Mouse (Mus musculus) neural tube, embryonic 15.5 days (tissue): ENCODE results near the gene Mef2a. TPM values are rescaled to one million over a fixed set of nuclear protein-coding genes. Genes with fewer than 3 reads are reported as not detected.
"Not testable (repeated sequence)": the region's sequence is repeated elsewhere in the genome, so short reads cannot be mapped to it uniquely, and the experiment has no call there.

Experiments
- ATAC-seq: fragments of 200-750 bp; cut with Nextera tagmentation; 2 replicates; pipeline ENCODE4 v1.8.0; 2017; ENCODE audit warnings: mild to moderate bottlenecking, moderate TSS enrichment, moderate library complexity; ENCODE audit not compliant: low FRiP score
- H3K27ac ChIP-seq: fragments of 300-500 bp; sonication (generic); replicated peaks from 2 replicates; pipeline ENCODE4 v1.5.1; 2015; ENCODE audit warnings: mild to moderate bottlenecking, inconsistent platforms
- H3K27me3 ChIP-seq: fragments of 300-500 bp; sonication (generic); replicated peaks from 2 replicates; pipeline ENCODE4 v1.6.1; 2015; ENCODE audit warnings: inconsistent platforms
- H3K36me3 ChIP-seq: fragments of 300-500 bp; sonication (generic); 2 replicates; pipeline ENCODE4 v1.6.1; 2015; ENCODE audit warnings: inconsistent platforms
- H3K4me1 ChIP-seq: fragments of 300-500 bp; sonication (generic); 2 replicates; pipeline ENCODE4 v1.6.1; 2015; ENCODE audit warnings: inconsistent platforms
- H3K4me2 ChIP-seq: fragments of 300-500 bp; sonication (generic); 2 replicates; pipeline ENCODE4 v1.6.1; 2015; ENCODE audit warnings: inconsistent platforms, mild to moderate bottlenecking, moderate library complexity
- H3K4me3 ChIP-seq: fragments of 300-500 bp; sonication (generic); replicated peaks from 2 replicates; pipeline ENCODE4 v1.5.1; 2015; ENCODE audit warnings: mild to moderate bottlenecking, inconsistent platforms
- H3K9ac ChIP-seq: fragments of 300-500 bp; sonication (generic); replicated peaks from 2 replicates; pipeline ENCODE4 v1.6.1; 2015; ENCODE audit warnings: mild to moderate bottlenecking, inconsistent platforms
- H3K9me3 ChIP-seq: fragments of 300-500 bp; sonication (generic); replicated peaks from 2 replicates; pipeline ENCODE4 v1.6.1; 2016; ENCODE audit warnings: inconsistent platforms
- WGBS: fragments of 180-500 bp; shearing (Covaris S2); methylation state at CpG from one replicate; pipeline ENCODE4 v1.1.7; 2015; ENCODE audit warnings: mixed read lengths; 5-methylcytosine and 5-hydroxymethylcytosine counted together
- polyA plus RNA-seq: library from polyadenylated mRNA; unstranded; fragments of >200 nt; fragmentation: Nextera tagmentation; extraction: Ambion mirVana; gene quantifications from 2 replicates; pipeline ENCODE4 v1.2.1, GENCODE M21; 2015

Mef2a gene
- polyA plus RNA-seq, 1 experiment from 2014 or later = 30.1 TPM

DNA sequence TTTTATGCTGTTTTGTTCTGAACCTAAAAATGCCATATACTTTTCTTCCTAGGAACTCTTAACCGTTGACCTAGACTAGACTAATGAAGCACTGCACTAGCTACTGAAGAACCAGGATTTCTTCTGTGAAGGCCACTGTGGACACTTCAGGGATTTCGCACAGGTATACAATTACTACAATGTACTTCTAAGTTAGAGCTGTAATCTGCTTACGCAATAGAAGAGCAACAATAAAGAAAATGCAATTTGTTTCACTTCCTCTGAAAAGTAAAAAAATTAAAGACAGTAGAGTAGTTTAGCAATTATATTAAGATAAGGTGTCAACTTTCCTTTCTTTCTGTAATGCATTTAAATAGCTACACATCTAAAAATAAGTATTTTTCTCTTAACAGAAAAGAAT lies 65.6 kb downstream of the Mef2a start:
- no peak overlapping the region for H3K9ac ChIP-seq
- no peak overlapping the region for H3K4me3 ChIP-seq
- H3K27me3 ChIP-seq = no peaks in the 10 kb centered on the region
- 96% methylated on average over 3 of the region's 3 CpGs for WGBS
- no peaks in the 10 kb centered on the region for H3K4me1 ChIP-seq
- no peak overlapping the region for H3K4me2 ChIP-seq
- no peak overlapping the region for H3K27ac ChIP-seq
- H3K36me3 ChIP-seq = 0 out of 2 replicates have a peak, but pooled peaks cover 3% of the 10 kb centered on the region
- no peak for ATAC-seq
- H3K9me3 ChIP-seq = no peaks in the 10 kb centered on the region

- Histone ChIP-seq H3K4me2 (no peak overlapping the region), H3K9ac (no peak overlapping the region), H3K27ac (no peak overlapping the region), H3K36me3 (0 out of 2 replicates have a peak, but pooled peaks cover 3% of the 10 kb centered on the region), H3K4me1 (no peaks in the 10 kb centered on the region), H3K4me3 (no peak overlapping the region), H3K27me3 (no peaks in the 10 kb centered on the region), H3K9me3 (no peaks in the 10 kb centered on the region)
- 89% methylated on average over 3 of the region's 3 CpGs for WGBS
- ATAC-seq = no peak
Measured at GRCm38 (mm10) chr7:67304937-67305336, 67.7 kb downstream of the Mef2a start.

DNA sequence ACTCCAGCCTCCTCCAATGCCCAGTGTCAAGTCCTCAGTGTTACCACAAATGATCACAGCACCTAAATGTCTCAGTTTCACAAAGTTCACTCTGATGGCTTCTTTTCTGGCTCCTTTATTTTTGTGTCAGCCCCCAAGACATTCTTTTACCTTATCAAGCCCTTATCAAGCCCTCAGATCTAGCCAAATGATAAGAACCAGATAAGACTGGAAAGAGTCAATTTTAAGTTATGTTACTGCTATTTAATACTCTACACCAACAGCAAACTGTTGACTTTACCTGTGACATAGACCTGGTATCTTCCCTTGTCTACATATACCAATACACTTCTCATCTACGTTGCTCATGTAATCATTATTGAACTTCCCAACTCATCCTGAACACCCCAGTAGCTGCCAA lies 76.2 kb downstream of the Mef2a start:
- 95% methylated on average over 1 of the region's 1 CpGs for WGBS
- Histone ChIP-seq H3K4me2 (no peak overlapping the region), H3K36me3 (no peaks in the 10 kb centered on the region), H3K9me3 (no peaks in the 10 kb centered on the region), H3K27ac (no peak overlapping the region), H3K9ac (no peak overlapping the region), H3K4me1 (no peaks in the 10 kb centered on the region), H3K4me3 (no peak overlapping the region), H3K27me3 (no peaks in the 10 kb centered on the region)
- no peak for ATAC-seq

- Histone ChIP-seq H3K4me1 (no peaks in the 10 kb centered on the region), H3K4me3 (no peak overlapping the region), H3K36me3 (no peaks in the 10 kb centered on the region), H3K27ac (no peak overlapping the region), H3K27me3 (no peaks in the 10 kb centered on the region), H3K9me3 (no peaks in the 10 kb centered on the region), H3K4me2 (no peak overlapping the region), H3K9ac (no peak overlapping the region)
- ATAC-seq = no peak
- 86% methylated on average over 1 of the region's 1 CpGs for WGBS
Measured at GRCm38 (mm10) chr7:67291356-67291755, 81.3 kb downstream of the Mef2a start.

DNA sequence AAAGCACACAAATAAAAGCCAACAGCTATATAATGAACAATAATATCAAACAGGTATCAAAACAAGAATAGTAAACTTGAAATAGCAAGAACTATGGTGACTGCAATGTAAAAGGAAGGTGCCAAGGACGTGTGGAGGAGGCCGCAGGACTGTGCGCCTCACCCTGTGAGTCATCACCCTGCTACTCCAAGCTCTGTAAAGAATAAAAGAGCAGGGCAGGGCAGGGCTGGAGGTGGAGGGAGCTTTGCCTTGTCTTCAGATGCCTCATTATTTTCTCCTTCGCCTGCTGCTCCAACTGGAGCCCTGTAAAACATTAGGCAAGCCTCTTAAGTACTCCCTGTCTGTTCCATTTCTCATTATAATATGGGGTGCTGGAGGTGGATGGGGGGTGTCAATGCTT lies 85.2 kb downstream of the Mef2a start:
- H3K9me3 ChIP-seq = no peaks in the 10 kb centered on the region
- no peak for ATAC-seq
- H3K4me2 ChIP-seq = no peak overlapping the region
- no peak overlapping the region for H3K4me3 ChIP-seq
- no peak overlapping the region for H3K9ac ChIP-seq
- H3K4me1 ChIP-seq = no peaks in the 10 kb centered on the region
- H3K36me3 ChIP-seq = 0 out of 2 replicates have a peak, but pooled peaks cover 2% of the 10 kb centered on the region
- H3K27me3 ChIP-seq = no peaks in the 10 kb centered on the region
- H3K27ac ChIP-seq = no peak overlapping the region
- 87% methylated on average over 4 of the region's 4 CpGs for WGBS

- no peak for ATAC-seq
- no peaks in the 10 kb centered on the region for H3K9me3 ChIP-seq
- no peaks in the 10 kb centered on the region for H3K4me1 ChIP-seq
- no peak overlapping the region for H3K4me2 ChIP-seq
- H3K9ac ChIP-seq = no peak overlapping the region
- H3K27ac ChIP-seq = no peak overlapping the region
- H3K27me3 ChIP-seq = no peaks in the 10 kb centered on the region
- WGBS = 92% methylated on average over 6 of the region's 6 CpGs
- no peak overlapping the region for H3K4me3 ChIP-seq
- H3K36me3 ChIP-seq = 0 out of 2 replicates have a peak, but pooled peaks cover 2% of the 10 kb centered on the region
Measured at GRCm38 (mm10) chr7:67283581-67283980, 89.1 kb downstream of the Mef2a start.

GRCm38 (mm10) chr7:67270447-67270846 lies 102.2 kb downstream of the Mef2a start:
- not testable (repeated sequence) for H3K9me3 ChIP-seq, H3K9ac ChIP-seq, H3K4me1 ChIP-seq, ATAC-seq, H3K4me2 ChIP-seq, H3K36me3 ChIP-seq, H3K4me3 ChIP-seq, H3K27me3 ChIP-seq, H3K27ac ChIP-seq
- WGBS = 94% methylated on average over 4 of the region's 4 CpGs

DNA sequence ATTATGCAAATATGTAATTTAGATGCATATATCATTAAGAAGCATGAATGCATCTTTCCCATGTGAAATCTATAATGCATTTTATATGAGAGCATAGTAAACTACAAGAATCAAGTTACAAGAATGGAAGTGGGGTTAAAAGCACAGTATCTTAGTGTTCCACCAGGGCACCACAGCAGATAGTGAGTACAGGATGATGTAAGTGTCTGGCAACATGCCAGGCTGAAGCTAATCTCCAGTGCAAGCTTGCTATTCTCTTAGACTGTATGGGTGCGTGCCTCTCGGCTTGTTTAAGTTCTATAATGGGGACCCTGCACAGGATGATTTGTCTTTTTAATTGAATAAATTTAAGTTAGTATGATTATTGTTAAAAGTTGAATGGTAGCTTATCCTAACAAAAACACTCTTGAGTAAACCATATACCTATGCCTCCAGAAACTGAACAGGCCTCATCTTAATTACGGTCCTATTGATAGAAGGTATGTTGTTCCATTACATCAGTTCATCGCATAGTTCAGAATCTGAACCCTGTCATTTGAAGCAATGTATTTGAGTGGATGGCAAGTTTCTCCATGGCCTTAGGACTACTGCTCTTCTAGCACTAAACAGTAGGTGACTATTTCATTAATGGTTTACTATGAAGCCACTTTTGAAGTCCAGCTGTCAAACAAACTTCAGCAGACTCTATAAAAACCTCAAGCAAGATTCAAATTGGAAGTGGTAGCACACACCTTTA lies 112.7 kb downstream of the Mef2a start:
- H3K9me3 ChIP-seq = no peaks in the 10 kb centered on the region

DNA sequence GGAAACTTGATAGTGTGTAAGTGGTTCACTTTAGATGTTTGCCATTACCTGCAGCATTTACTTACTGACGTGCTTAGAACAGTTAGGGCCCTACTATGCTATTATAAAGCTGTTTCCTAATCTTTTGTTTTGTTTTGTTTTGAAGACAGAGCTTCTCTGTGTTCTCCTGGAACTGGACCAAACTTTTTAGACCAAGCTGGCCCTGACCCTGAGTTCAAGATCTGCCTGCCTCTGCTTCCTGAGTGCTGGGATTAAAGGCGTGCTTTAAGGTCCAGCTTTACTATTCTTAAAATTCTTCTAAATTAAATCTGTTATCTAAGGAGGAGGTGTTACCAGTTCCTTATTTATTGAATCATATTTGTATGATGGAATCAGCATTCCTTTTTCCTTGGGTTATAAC lies 126.6 kb downstream of the Mef2a start:
- Histone ChIP-seq H3K9me3 (no peaks in the 10 kb centered on the region), H3K4me3 (no peak overlapping the region), H3K27ac (no peak overlapping the region), H3K9ac (no peak overlapping the region), H3K36me3 (peaks cover 5% of the 10 kb centered on the region; the same call in 1 of the 2 replicates), H3K4me1 (no peaks in the 10 kb centered on the region), H3K4me2 (no peak overlapping the region), H3K27me3 (no peaks in the 10 kb centered on the region)
- WGBS = 79% methylated on average over 2 of the region's 2 CpGs
- ATAC-seq = no peak

More for the DNA sequence above, 112.7 kb downstream of the Mef2a start:
- ATAC-seq = no peak
- Histone ChIP-seq H3K4me1 (no peaks in the 10 kb centered on the region), H3K27ac (no peak overlapping the region), H3K4me2 (no peak overlapping the region), H3K9ac (no peak overlapping the region), H3K27me3 (no peaks in the 10 kb centered on the region), H3K4me3 (no peak overlapping the region), H3K36me3 (peaks cover 12% of the 10 kb centered on the region; the same call in 1 of the 2 replicates)
- 68% methylated on average over 4 of the region's 4 CpGs for WGBS

DNA sequence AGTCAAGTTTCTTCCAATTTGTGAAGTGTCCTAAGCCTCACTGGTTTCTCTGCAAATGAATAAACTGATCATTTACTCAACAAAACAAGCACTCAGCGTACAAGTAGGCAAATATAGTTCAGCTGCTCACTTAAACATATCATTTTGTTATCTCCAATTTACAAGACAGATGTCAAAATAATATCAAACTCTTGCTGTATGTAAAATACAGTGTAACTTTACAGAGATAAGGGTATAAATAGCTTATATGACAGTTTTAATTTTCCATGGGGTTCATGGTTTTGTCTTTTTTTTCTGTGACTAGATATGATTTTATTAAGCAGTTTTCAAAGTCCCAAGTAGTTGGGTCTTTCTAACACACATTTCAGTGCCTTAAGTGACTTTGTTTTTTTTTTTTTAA lies 127.4 kb downstream of the Mef2a start:
- no peak overlapping the region for H3K4me2 ChIP-seq
- H3K27me3 ChIP-seq = no peaks in the 10 kb centered on the region
- no peak for ATAC-seq
- H3K9me3 ChIP-seq = no peaks in the 10 kb centered on the region
- H3K36me3 ChIP-seq = peaks cover 4% of the 10 kb centered on the region; the same call in 1 of the 2 replicates
- H3K4me3 ChIP-seq = no peak overlapping the region
- no peaks in the 10 kb centered on the region for H3K4me1 ChIP-seq
- H3K27ac ChIP-seq = no peak overlapping the region
- 100% methylated on average over 1 of the region's 1 CpGs for WGBS
- H3K9ac ChIP-seq = no peak overlapping the region

DNA sequence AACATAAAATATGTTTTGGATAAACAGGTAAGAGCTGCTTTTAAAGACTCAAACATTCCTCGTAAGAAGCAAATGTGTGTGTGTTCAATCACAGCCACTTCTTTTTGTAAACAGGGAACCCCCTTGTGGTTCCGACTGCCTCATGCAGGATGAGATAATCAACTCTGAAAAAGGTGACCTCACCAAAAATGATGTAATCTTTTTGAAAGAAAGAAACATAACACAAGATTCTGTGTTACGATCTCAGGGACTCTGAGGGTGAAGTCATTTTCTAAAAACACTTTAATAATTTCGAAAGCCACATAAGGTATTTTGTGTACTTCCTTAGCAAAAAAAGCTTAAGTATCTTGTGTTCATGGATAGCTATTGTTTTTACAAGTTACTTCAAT lies 128.8 kb downstream of the Mef2a start:
- H3K4me1 ChIP-seq = no peaks in the 10 kb centered on the region
- WGBS = 70% methylated on average over 4 of the region's 4 CpGs
- H3K27ac ChIP-seq = no peak overlapping the region
- H3K9me3 ChIP-seq = no peaks in the 10 kb centered on the region
- H3K27me3 ChIP-seq = no peaks in the 10 kb centered on the region
- no peak for ATAC-seq
- no peak overlapping the region for H3K9ac ChIP-seq
- peaks cover 1% of the 10 kb centered on the region; the same call in 1 of the 2 replicates for H3K36me3 ChIP-seq
- H3K4me2 ChIP-seq = no peak overlapping the region
- no peak overlapping the region for H3K4me3 ChIP-seq

DNA sequence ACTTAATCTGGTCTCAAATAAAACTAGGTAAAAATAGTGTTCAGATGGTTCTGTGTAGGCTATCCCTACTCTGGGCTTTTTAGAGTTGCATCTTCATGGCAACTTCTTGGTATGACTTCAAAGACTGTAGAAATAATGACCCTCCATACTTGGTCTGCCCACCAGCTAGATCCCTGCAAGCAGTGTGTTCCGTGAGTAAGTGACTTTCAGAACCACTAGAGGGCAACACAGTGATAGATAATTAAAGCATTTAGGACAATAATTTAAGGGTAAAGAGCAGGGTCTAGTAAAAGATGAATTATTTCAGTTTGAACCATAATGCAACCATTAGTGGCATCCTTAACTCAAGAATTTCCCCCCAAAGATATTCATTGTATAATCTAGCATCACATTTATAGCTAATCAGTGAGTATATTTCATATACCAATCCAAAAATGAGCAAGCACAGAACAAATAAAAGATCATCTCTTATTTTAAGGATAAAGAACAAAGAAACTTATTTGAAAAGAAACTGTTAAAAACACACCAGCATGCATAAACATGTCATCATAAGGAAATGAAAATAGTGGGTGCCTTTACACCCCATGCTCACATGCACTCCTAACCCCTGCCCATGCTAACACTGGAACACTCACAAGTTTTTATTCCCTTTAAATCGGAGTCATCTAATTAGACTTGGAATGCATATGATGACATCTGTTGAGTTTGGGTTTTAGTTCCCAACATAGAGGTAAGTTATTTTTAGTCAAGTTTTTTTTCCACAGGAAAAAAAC lies 129.4 kb downstream of the Mef2a start:
- Histone ChIP-seq H3K4me1 (no peaks in the 10 kb centered on the region), H3K27me3 (no peaks in the 10 kb centered on the region), H3K4me2 (no peak overlapping the region), H3K9ac (no peak overlapping the region), H3K36me3 (peaks cover 2% of the 10 kb centered on the region; the same call in 1 of the 2 replicates), H3K9me3 (no peaks in the 10 kb centered on the region), H3K4me3 (no peak overlapping the region), H3K27ac (no peak overlapping the region)
- ATAC-seq = peak; percentile 57
- WGBS = 53% methylated on average over 2 of the region's 2 CpGs
